Mouse (Mus musculus) thymus, adult 2 months (tissue): ENCODE measurements around the gene Rasa2.

Experiments
- CTCF ChIP-seq: fragments of 200-500 bp; IDR thresholded peaks from 2 replicates; pipeline ENCODE4 v1.5.1; 2012; ENCODE audit warnings: mild to moderate bottlenecking, control low read depth, low read length, moderate library complexity, borderline replicate concordance; ENCODE audit not compliant: control insufficient read depth, poor library complexity, insufficient read depth; ENCODE audit errors: extremely low read depth
- POLR2A ChIP-seq: fragments of 200-500 bp; IDR thresholded peaks from 2 replicates; pipeline ENCODE4 v1.6.1; 2012; ENCODE audit warnings: mild to moderate bottlenecking, low read length, control low read depth, moderate library complexity; ENCODE audit not compliant: control insufficient read depth, poor library complexity, insufficient read depth; ENCODE audit errors: extremely low read depth

DNA sequence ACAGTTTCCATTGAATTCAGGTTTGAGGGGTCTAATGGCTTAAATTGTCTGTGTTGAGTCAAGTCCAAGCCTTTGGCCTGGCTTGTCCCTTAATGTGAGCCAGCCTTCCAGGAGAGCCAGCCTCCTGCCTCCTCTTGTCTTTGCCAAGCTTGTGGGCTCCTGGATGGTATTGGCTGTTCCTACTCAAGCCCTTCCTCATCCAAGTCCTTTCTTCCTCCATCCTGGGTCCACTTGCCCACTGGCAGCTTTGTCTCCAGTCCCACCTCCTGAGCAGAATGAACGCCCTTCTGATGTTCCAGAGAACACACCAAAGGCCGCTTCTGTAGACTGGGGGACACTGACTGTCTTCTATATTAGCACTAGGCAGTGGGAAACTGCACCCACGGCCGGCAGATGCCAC is 126.3 kb downstream of the Rasa2 start:
- TF ChIP-seq CTCF (no peak), POLR2A (no peak)
